Mouse (Mus musculus) ES-E14 (cell line): ENCODE data around the gene Krt222. TPM values are rescaled to one million over a fixed set of nuclear protein-coding genes. Genes with fewer than 3 reads are reported as not detected.

Experiments used
- DNase-seq: peaks from one replicate; pipeline ENCODE4 v3.0.0-alpha.2; 2013; ENCODE audit warnings: low read depth, low spot score
- H3K27ac ChIP-seq: 2 replicates; pipeline ENCODE4 v1.5.1; 2012; ENCODE audit warnings: low read depth, mild to moderate bottlenecking, low read length, moderate library complexity, mixed read lengths; ENCODE audit not compliant: poor library complexity, insufficient read depth, severe bottlenecking
- H3K36me3 ChIP-seq: 2 replicates; pipeline ENCODE4 v1.6.1; 2012; ENCODE audit warnings: mild to moderate bottlenecking, low read length, moderate library complexity, mixed read lengths; ENCODE audit not compliant: control insufficient read depth, poor library complexity, insufficient read depth, severe bottlenecking
- H3K4me1 ChIP-seq, 2 experiments: fragments of 150-350 bp in 1 of 2; sonication (generic) in 1 of 2; 2 replicates each; pipeline ENCODE4 v1.6.1; 2012; ENCODE audit warnings: low read length in 2 of 2, mild to moderate bottlenecking in 1 of 2, mixed read lengths in 1 of 2; ENCODE audit not compliant: control insufficient read depth in 2 of 2, insufficient read depth in 2 of 2, poor library complexity in 1 of 2
- H3K4me3 ChIP-seq, 2 experiments: fragments of 150-350 bp in 1 of 2; sonication (generic) in 1 of 2; 2 replicates each; pipeline ENCODE4 v1.5.1; 2012; ENCODE audit warnings: low read length in 2 of 2, low read depth in 1 of 2, mild to moderate bottlenecking in 1 of 2, mixed read lengths in 1 of 2; ENCODE audit not compliant: insufficient read depth in 1 of 2, poor library complexity in 1 of 2, severe bottlenecking in 1 of 2
- H3K9ac ChIP-seq: 2 replicates; pipeline ENCODE4 v1.6.1; 2012; ENCODE audit warnings: low read depth, mild to moderate bottlenecking, low read length, mixed read lengths; ENCODE audit not compliant: poor library complexity, insufficient read depth, severe bottlenecking
- H3K9me3 ChIP-seq: fragments of 150-350 bp; sonication (generic); 2 replicates; pipeline ENCODE4 v1.6.1; 2012; ENCODE audit warnings: low read depth, mild to moderate bottlenecking, low read length; ENCODE audit not compliant: control insufficient read depth, insufficient read depth
- CHD2 ChIP-seq: IDR thresholded peaks from 2 replicates; pipeline ENCODE4 v1.6.1; 2014; ENCODE audit warnings: mild to moderate bottlenecking, low read depth, low read length, inconsistent platforms
- HCFC1 ChIP-seq: IDR thresholded peaks from 2 replicates; pipeline ENCODE4 v1.6.1; 2012; ENCODE audit warnings: low read length, inconsistent platforms, borderline replicate concordance; ENCODE audit not compliant: insufficient read depth
- MAFK ChIP-seq: IDR thresholded peaks from 2 replicates; pipeline ENCODE4 v1.6.1; 2014; ENCODE audit warnings: mild to moderate bottlenecking, low read depth, low read length, inconsistent platforms; ENCODE audit not compliant: insufficient read depth
- ZC3H11A ChIP-seq: IDR thresholded peaks from 2 replicates; pipeline ENCODE4 v1.6.1; 2012; ENCODE audit warnings: low read depth, mild to moderate bottlenecking, inconsistent platforms, low read length, borderline replicate concordance
- ZNF384 ChIP-seq: IDR thresholded peaks from 2 replicates; pipeline ENCODE4 v1.6.1; 2012; ENCODE audit warnings: low read depth, low read length, inconsistent platforms
- in situ Hi-C, 2 experiments: fragments of 600-800 bp; cut with MboI; formaldehyde crosslinking; loops; one replicate each; pipeline ENCODE4 v1.15.1; 2025; ENCODE audit warnings: low sequenced_read_pairs in 2 of 2, inconsistent platforms in 1 of 2; ENCODE audit not compliant: unreplicated experiment in 2 of 2
- total RNA-seq: library from RNA; depleted of rRNA; stranded (reverse); fragments of 300-350 nt; gene quantifications from 2 replicates; pipeline ENCODE4 v1.2.3, GENCODE M21; 2012

Krt222 gene
- total RNA-seq, 1 experiment, result 0.22 TPM

DNA sequence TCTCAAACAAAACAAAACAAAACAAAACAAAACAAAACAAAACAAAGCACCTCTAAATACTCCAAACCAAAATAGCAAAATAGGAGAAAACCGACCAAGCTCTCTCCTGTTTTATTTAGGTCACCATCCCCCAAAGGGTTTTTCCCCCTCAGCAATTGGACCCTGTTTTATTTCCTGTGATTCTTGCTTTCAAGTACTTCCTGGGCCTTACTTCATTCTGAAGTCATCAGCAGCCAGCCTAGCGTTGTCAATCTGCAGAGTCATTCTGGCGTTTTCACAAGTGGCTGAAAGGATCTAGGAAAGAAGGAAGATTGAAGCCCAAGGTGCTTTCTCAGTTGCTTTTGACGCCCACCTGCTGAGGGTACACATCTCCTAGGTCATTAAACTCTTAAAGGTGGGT, 39.4 kb upstream of the Krt222 start:
- no peak overlapping the region for H3K9ac ChIP-seq
- TF ChIP-seq MAFK, result no peak
- TF ChIP-seq HCFC1, result no peak
- no peak for TF ChIP-seq ZNF384
- no peak for TF ChIP-seq CHD2
- TF ChIP-seq ZC3H11A, result no peak
- H3K36me3 ChIP-seq, result no peaks in the 10 kb centered on the region
- H3K9me3 ChIP-seq, result no peaks in the 10 kb centered on the region
- H3K27ac ChIP-seq, result no peak overlapping the region
- H3K4me1 ChIP-seq, result no peaks in the 10 kb centered on the region
- H3K4me3 ChIP-seq, result no peak overlapping the region
- DNase-seq, result no peak
- in situ Hi-C loops, result no loop called here

DNA sequence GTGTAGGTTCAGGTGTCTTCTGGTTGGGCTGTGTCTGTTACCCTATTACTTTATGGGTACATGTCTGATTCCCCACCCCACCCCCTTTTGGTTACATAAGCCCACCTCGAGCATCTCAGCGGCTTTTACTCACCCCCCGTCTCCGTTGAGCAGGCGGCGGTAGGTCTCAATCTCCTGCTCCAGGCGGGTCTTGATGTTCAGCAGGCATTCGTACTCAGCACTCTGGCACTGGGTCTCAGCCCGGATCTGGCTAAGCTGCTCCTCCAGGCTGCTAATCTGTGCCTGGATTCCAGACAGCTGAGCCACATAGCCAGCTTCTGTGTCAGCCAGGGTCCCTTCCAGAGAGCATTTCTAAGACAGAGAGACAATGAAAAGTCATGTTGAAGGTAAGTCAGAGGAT, 37.2 kb upstream of the Krt222 start:
- H3K36me3 ChIP-seq, result no peaks in the 10 kb centered on the region
- no peak overlapping the region for H3K4me3 ChIP-seq
- no peak overlapping the region for H3K9ac ChIP-seq
- no peaks in the 10 kb centered on the region for H3K9me3 ChIP-seq
- H3K4me1 ChIP-seq, result no peaks in the 10 kb centered on the region
- no peak for DNase-seq
- TF ChIP-seq ZNF384 (no peak), HCFC1 (no peak), ZC3H11A (no peak), MAFK (no peak), CHD2 (no peak)
- in situ Hi-C loops, result no loop called here
- no peak overlapping the region for H3K27ac ChIP-seq

DNA sequence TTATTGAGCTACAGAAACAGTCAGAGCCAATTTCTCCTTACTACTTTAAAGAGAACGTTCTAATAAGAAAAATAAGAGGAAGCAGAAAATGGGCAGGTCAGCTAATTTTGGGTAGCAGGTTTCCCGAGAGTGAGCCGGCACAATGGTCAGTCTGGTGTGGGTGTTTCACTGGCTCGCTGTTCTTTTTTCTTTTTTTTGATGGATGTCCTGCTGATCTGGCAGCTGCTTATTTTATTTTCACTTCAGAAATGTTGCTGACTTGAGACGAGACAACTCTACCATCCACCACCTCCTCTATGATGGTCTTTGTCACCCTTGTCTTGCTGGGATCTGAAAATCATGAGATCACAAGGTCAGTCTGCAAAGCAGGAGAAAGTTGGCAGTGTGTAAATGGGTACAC, 36.1 kb upstream of the Krt222 start:
- Histone ChIP-seq H3K36me3 (no peaks in the 10 kb centered on the region), H3K27ac (no peak overlapping the region), H3K4me1 (no peaks in the 10 kb centered on the region), H3K4me3 (no peak overlapping the region), H3K9me3 (no peaks in the 10 kb centered on the region), H3K9ac (no peak overlapping the region)
- no peak for DNase-seq
- TF ChIP-seq ZC3H11A, result no peak
- TF ChIP-seq ZNF384, result no peak
- no peak for TF ChIP-seq CHD2
- in situ Hi-C loops, result no loop called here

DNA sequence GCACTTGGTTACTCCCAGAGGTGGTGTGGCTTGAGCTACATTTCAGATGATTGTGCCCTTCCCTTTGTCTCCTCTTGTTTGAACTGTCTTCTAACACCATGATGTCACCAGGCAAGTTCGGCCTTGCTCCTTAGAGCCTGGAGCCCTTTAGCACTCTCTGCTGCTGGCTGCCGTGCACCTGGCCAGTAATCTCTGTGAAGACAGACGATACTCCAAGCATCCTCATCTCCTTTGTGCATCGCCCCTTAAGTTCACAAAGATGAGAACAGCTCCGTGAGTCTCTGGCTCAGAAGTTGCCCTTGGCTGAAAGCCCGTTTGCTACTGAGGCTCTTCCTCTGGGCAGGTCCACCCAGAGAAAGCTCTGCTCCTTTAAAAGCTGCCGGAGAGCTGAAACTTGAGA, 32.9 kb upstream of the Krt222 start:
- in situ Hi-C loops, result no loop called here
- Histone ChIP-seq H3K9me3 (no peaks in the 10 kb centered on the region), H3K9ac (no peak overlapping the region), H3K27ac (no peak overlapping the region), H3K4me1 (no peaks in the 10 kb centered on the region), H3K36me3 (no peaks in the 10 kb centered on the region), H3K4me3 (no peak overlapping the region)
- DNase-seq, result no peak
- TF ChIP-seq MAFK, result no peak
- TF ChIP-seq ZC3H11A, result no peak
- no peak for TF ChIP-seq ZNF384
- TF ChIP-seq CHD2, result no peak

DNA sequence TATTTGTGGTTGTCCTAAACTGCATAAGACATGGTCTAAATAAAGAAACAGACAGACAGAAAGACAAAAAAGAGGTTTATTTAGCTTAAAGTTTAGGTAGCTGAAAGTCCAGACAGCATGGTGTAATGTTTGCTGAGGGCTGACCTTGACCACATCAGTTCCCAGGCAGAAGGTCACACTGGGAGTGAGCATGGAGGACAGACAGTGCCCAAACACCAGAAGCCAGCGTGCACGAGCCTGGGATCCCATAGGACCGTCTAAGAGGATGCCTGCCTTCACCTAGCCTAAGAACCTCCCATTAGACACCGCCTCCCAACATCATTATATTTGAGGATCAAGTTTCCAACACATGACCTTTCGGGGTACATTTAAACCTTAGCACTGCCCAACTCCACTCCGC, 31.7 kb upstream of the Krt222 start:
- no peak for TF ChIP-seq ZNF384
- no peak for TF ChIP-seq HCFC1
- TF ChIP-seq MAFK, result no peak
- no peak for TF ChIP-seq CHD2
- TF ChIP-seq ZC3H11A, result no peak
- H3K4me1 ChIP-seq, result no peaks in the 10 kb centered on the region
- H3K36me3 ChIP-seq, result no peaks in the 10 kb centered on the region
- in situ Hi-C loops, result no loop called here
- no peak overlapping the region for H3K9ac ChIP-seq
- H3K4me3 ChIP-seq, result peak overlapping the region in 1 of 2 experiments; percentile 14; a peak in 1 of 4 replicates
- no peak for DNase-seq
- no peaks in the 10 kb centered on the region for H3K9me3 ChIP-seq
- H3K27ac ChIP-seq, result no peak overlapping the region
